Mouse (Mus musculus) olfactory bulb, adult 2 months (tissue): ENCODE data around the gene Eif4e2.

Experiments
- CTCF ChIP-seq: fragments of 200-500 bp; IDR thresholded peaks from 2 replicates; pipeline ENCODE4 v1.5.1; 2012; ENCODE audit warnings: low read depth, mild to moderate bottlenecking, low read length, moderate library complexity; ENCODE audit not compliant: insufficient read depth
- POLR2A ChIP-seq: fragments of 200-500 bp; IDR thresholded peaks from 2 replicates; pipeline ENCODE4 v1.6.1; 2012; ENCODE audit warnings: mild to moderate bottlenecking, low read depth, low read length, moderate library complexity; ENCODE audit not compliant: insufficient read depth

- no peak for TF ChIP-seq CTCF
- TF ChIP-seq POLR2A, result no peak
Observed at GRCm38 (mm10) chr1:87243021-87243420, 29.3 kb downstream of the Eif4e2 start.
